Mouse (Mus musculus): ENCODE data around the gene Faf2.

DNA sequence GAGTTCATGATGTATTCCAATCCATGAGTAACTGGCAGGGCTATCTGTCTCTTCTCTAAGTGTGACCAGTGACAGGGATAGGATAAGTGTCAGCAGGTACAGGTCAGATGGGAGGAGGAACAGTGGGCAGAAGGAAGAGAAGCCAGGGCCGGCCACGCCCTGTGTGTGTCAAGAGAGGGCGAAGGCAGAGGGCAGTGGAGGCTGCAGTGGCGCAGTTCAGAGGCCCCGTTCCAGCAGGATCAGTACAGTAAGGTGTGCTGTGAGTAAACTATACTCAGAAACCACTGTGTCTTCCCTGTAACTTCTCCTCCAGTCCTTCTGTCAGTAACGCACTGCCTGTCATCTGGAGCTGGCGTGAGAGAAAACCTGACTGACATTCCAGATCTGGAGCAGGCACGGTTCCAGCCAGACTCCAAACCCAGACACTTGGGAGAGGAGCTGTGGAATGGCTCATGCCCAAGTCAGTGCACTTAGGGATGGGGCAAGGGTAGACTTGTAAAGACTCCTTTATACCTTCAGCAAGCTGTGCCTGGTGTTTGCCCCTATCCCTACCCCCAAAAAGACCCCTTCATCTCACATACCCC is 25.4 kb upstream of the Faf2 start:
- TF ChIP-seq CTCF (IDR thresholded peaks at IDR 0.05; ENCODE audit: extremely low read depth, insufficient read length, insufficient replicate concordance, low read depth, low read length) (no peak), POLR2A (IDR thresholded peaks at IDR 0.05; ENCODE audit: low read depth, low read length) (no peak)
